Mouse (Mus musculus) kidney, postnatal 0 days (tissue): ENCODE results near the gene Gal3st3. TPM values are rescaled to one million over a fixed set of nuclear protein-coding genes. Genes with fewer than 3 reads are reported as not detected.

Experiments used
- ATAC-seq: fragments of 200-750 bp; cut with Nextera tagmentation; replicated peaks from 2 replicates; pipeline ENCODE4 v1.8.0; 2017; ENCODE audit warnings: low read depth, moderate number of reproducible peaks, moderate TSS enrichment, moderate library complexity; ENCODE audit not compliant: low FRiP score
- DNase-seq: peaks from one replicate; pipeline ENCODE4 v3.0.0-alpha.2; 2016; ENCODE audit warnings: low spot score
- H3K27ac ChIP-seq: fragments of 300-500 bp; sonication (generic); 2 replicates; pipeline ENCODE4 v1.5.1; 2014; ENCODE audit warnings: mild to moderate bottlenecking
- H3K27me3 ChIP-seq: fragments of 300-500 bp; sonication (generic); 2 replicates; pipeline ENCODE4 v1.6.1; 2014; ENCODE audit warnings: low read length, mixed read lengths; ENCODE audit not compliant: insufficient read depth
- H3K36me3 ChIP-seq: fragments of 300-500 bp; sonication (generic); 2 replicates; pipeline ENCODE4 v1.6.1; 2014; ENCODE audit warnings: low read length, mixed read lengths; ENCODE audit not compliant: insufficient read depth
- H3K4me1 ChIP-seq: fragments of 300-500 bp; sonication (generic); replicated peaks from 2 replicates; pipeline ENCODE4 v1.6.1; 2014; ENCODE audit warnings: antibody characterized with exemption, low read length, mixed read lengths; ENCODE audit not compliant: insufficient read depth
- H3K4me2 ChIP-seq: fragments of 300-500 bp; sonication (generic); 2 replicates; pipeline ENCODE4 v1.6.1; 2014; ENCODE audit warnings: mild to moderate bottlenecking, low read length, moderate library complexity, mixed read lengths
- H3K4me3 ChIP-seq: fragments of 300-500 bp; sonication (generic); replicated peaks from 2 replicates; pipeline ENCODE4 v1.5.1; 2014; ENCODE audit warnings: low read depth, low read length
- H3K9ac ChIP-seq: fragments of 300-500 bp; sonication (generic); 2 replicates; pipeline ENCODE4 v1.6.1; 2014; ENCODE audit warnings: low read depth, low read length
- H3K9me3 ChIP-seq: fragments of 300-500 bp; sonication (generic); replicated peaks from 2 replicates; pipeline ENCODE4 v1.6.1; 2016; ENCODE audit warnings: low read length, inconsistent platforms, mixed read lengths
- CTCF ChIP-seq: IDR thresholded peaks from 2 replicates; pipeline ENCODE4 v1.5.1; 2016; ENCODE audit warnings: antibody characterized with exemption, low read depth, mild to moderate bottlenecking, moderate library complexity
- WGBS: fragments of 180-500 bp; shearing (Covaris S2); extraction: QIAGEN DNeasy Blood & Tissue Kit; methylation state at CpG from one replicate; pipeline ENCODE4 v1.1.7; 2014; 5-methylcytosine and 5-hydroxymethylcytosine counted together
- polyA plus RNA-seq: library from polyadenylated mRNA; unstranded; fragments of >200 nt; fragmentation: Nextera tagmentation; extraction: Ambion mirVana; gene quantifications from 2 replicates; pipeline ENCODE4 v1.2.1, GENCODE M21; 2015

Gal3st3 gene
- 2.2 and 2.7 TPM in 2 replicates for polyA plus RNA-seq

GRCm38 (mm10) chr19:5297903-5298800 lies at the start of gene Gal3st3:
Gene Gal3st3, plus strand, starts transcription at chr19:5298331.
- H3K4me3 ChIP-seq = peak within 1 kb of the TSS; percentile 34
- no peaks in the 10 kb centered on the region for H3K9me3 ChIP-seq
- H3K4me1 ChIP-seq = peaks cover 15% of the 10 kb centered on the region
- ATAC-seq (no peak), DNase-seq (peak; percentile 16)
- H3K27me3 ChIP-seq = no peaks in the 10 kb centered on the region
- peaks cover 7% of the 10 kb centered on the region for H3K36me3 ChIP-seq
- H3K4me2 ChIP-seq = peak within 1 kb of the TSS; percentile 80
- peak within 1 kb of the TSS; percentile 55 for H3K9ac ChIP-seq
- 7% methylated on average over 30 of the region's 32 CpGs for WGBS
- no peak for TF ChIP-seq CTCF
- H3K27ac ChIP-seq = no peak within 1 kb of the TSS

- Histone ChIP-seq H3K4me3 (no peak overlapping the region), H3K9ac (no peak overlapping the region), H3K4me1 (no peaks in the 10 kb centered on the region), H3K9me3 (no peaks in the 10 kb centered on the region), H3K27ac (no peak overlapping the region), H3K27me3 (no peaks in the 10 kb centered on the region), H3K4me2 (no peak overlapping the region), H3K36me3 (no peaks in the 10 kb centered on the region)
- DNase-seq = no peak
- TF ChIP-seq CTCF = no peak
- 41% methylated on average over 3 of the region's 3 CpGs for WGBS
- ATAC-seq = no peak
These were observed 41.0 kb upstream of the Gal3st3 start for GRCm38 (mm10) chr19:5257140-5257539.

- ATAC-seq (no peak), DNase-seq (no peak)
- Histone ChIP-seq H3K4me3 (no peak overlapping the region), H3K4me1 (0 out of 2 replicates have a peak, but pooled peaks cover 3% of the 10 kb centered on the region), H3K4me2 (no peak overlapping the region), H3K9ac (no peak overlapping the region), H3K9me3 (no peaks in the 10 kb centered on the region), H3K36me3 (no peaks in the 10 kb centered on the region), H3K27me3 (no peaks in the 10 kb centered on the region), H3K27ac (no peak overlapping the region)
- 95% methylated on average over 5 of the region's 5 CpGs for WGBS
- no peak for TF ChIP-seq CTCF
These were observed 31.1 kb upstream of the Gal3st3 start for GRCm38 (mm10) chr19:5267015-5267414.

GRCm38 (mm10) chr19:5268017-5268416 lies 30.1 kb upstream of the Gal3st3 start:
- Histone ChIP-seq H3K4me3 (no peak overlapping the region), H3K27ac (no peak overlapping the region), H3K36me3 (no peaks in the 10 kb centered on the region), H3K9ac (no peak overlapping the region), H3K9me3 (no peaks in the 10 kb centered on the region), H3K4me2 (no peak overlapping the region), H3K4me1 (0 out of 2 replicates have a peak, but pooled peaks cover 3% of the 10 kb centered on the region), H3K27me3 (no peaks in the 10 kb centered on the region)
- DNase-seq (no peak), ATAC-seq (no peak)
- no peak for TF ChIP-seq CTCF

- 0 out of 2 replicates have a peak, but pooled peaks cover 5% of the 10 kb centered on the region for H3K4me1 ChIP-seq
- no peak for ATAC-seq
- no peaks in the 10 kb centered on the region for H3K36me3 ChIP-seq
- no peak overlapping the region for H3K27ac ChIP-seq
- no peak overlapping the region for H3K4me3 ChIP-seq
- H3K9me3 ChIP-seq = no peaks in the 10 kb centered on the region
- no peak for DNase-seq
- no peak overlapping the region for H3K9ac ChIP-seq
- TF ChIP-seq CTCF = no peak
- WGBS = 92% methylated on average over 3 of the region's 3 CpGs
- H3K4me2 ChIP-seq = no peak overlapping the region
- no peaks in the 10 kb centered on the region for H3K27me3 ChIP-seq
These were observed 29.3 kb upstream of the Gal3st3 start for GRCm38 (mm10) chr19:5268875-5269274.

GRCm38 (mm10) chr19:5269392-5269791 lies 28.7 kb upstream of the Gal3st3 start:
- DNase-seq = no peak
- 88% methylated on average over 5 of the region's 5 CpGs for WGBS
- Histone ChIP-seq H3K27me3 (no peaks in the 10 kb centered on the region), H3K9ac (no peak overlapping the region), H3K36me3 (0 out of 2 replicates have a peak, but pooled peaks cover 2% of the 10 kb centered on the region), H3K27ac (no peak overlapping the region), H3K4me1 (0 out of 2 replicates have a peak, but pooled peaks cover 8% of the 10 kb centered on the region), H3K4me2 (no peak overlapping the region), H3K9me3 (no peaks in the 10 kb centered on the region), H3K4me3 (no peak overlapping the region)
- no peak for TF ChIP-seq CTCF
- no peak for ATAC-seq
